Mouse (Mus musculus): ENCODE data around the gene Ggnbp2.

DNA sequence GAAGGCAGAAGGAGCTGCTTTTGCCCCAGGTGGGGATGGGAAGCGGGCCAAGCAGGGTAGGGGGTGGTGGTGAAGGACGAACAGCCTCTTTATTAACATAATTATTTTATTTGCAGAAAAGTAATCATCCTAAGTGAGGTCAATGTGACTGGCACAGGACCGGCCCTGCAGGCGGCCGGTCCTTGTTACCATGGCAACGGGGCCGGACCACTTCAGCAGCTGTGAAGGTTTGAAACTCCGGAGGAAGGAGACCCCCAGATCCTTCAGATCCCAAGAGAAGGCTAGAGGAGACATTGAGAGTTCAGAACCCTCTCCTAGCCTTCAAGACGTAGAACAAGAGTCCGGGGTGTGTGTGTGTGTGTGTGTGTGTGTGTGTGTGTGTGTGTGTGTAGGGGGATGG, 73.6 kb downstream of the Ggnbp2 start:
- TF ChIP-seq EP300 (IDR thresholded peaks at IDR 0.05; ENCODE audit: insufficient read depth, low read depth, low read length) (no peak), POLR2A (IDR thresholded peaks at IDR 0.05; ENCODE audit: insufficient read depth, low read depth, low read length) (no peak)

Measured in heart, adult 2 months (tissue).